ENCODE assay signal across 7 mouse cellular contexts in the genomic region with DNA sequence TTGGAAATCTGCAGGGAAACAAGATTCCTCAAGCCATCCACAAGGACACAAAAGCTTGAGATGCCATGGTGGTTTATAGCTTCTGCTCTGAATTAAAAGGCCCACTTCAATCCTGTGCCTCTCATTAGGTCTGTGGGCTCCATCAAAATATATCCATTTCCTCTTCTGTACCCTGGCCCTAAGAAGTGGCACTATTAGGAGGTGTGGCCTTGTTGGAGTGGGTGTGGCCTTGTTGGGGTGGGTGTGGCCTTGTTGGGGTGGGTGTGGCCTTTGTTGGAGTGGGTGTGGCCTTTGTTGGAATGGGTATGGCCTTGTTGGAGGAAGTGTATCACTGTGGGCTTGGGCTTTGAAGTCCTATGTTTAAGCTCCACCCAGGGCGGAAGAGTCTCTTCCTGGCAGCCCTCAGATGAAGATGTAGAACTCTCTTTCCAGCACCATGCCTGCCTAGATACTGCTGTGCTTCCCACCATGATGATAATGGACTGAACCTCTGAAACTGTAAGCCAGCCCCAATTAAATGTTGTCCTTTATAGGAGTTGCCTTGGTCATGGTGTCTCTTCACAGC.
A peak's percentile ranks its signal among the peaks of the same experiment; 100 is the strongest.
DNase-seq lines count a peak whose midpoint lies in the region; ATAC-seq and TF ChIP-seq lines count a peak whose summit lies in the region.
"Not testable (repeated sequence)": the region's sequence is repeated elsewhere in the genome, so short reads cannot be mapped to it uniquely, and the experiment has no call there.

No protein-coding gene starts in this region.

- H3K4me1 ChIP-seq in forebrain, embryonic 13.5 days, result peaks cover 14% of the 10 kb centered on the region; the same call in 1 of the 2 replicates
- not testable (repeated sequence) for H3K4me1 ChIP-seq in heart, embryonic 15.5 days (replicated peaks); limb, embryonic 13.5 days; lung, embryonic 16.5 days (replicated peaks; ENCODE audit: control insufficient read depth, insufficient read depth, low read length); midbrain, embryonic 16.5 days (ENCODE audit: control insufficient read depth, insufficient read depth, low read length); stomach, postnatal 0 days (replicated peaks; ENCODE audit: control insufficient read depth, insufficient read depth)

- H3K27ac ChIP-seq in forebrain, embryonic 13.5 days, result 0 out of 2 replicates have a peak overlapping the region, but pooled peaks have one; percentile 65
- H3K27ac ChIP-seq in heart, embryonic 15.5 days; limb, embryonic 13.5 days; lung, embryonic 16.5 days (ENCODE audit: low read length); midbrain, embryonic 16.5 days (ENCODE audit: low read length); stomach, postnatal 0 days (replicated peaks): not testable (repeated sequence)

- H3K9ac ChIP-seq in forebrain, embryonic 13.5 days; heart, embryonic 15.5 days; limb, embryonic 13.5 days; lung, embryonic 16.5 days (ENCODE audit: low read length); midbrain, embryonic 16.5 days (ENCODE audit: low read depth, low read length); stomach, postnatal 0 days (ENCODE audit: low read length): not testable (repeated sequence)

- peaks cover 53% of the 10 kb centered on the region for H3K36me3 ChIP-seq in forebrain, embryonic 13.5 days (ENCODE audit: poor library complexity, severe bottlenecking)
- H3K36me3 ChIP-seq in heart, embryonic 15.5 days, result peaks cover 52% of the 10 kb centered on the region
- H3K36me3 ChIP-seq in limb, embryonic 13.5 days, result peaks cover 48% of the 10 kb centered on the region
- H3K36me3 ChIP-seq in lung, embryonic 16.5 days (ENCODE audit: control insufficient read depth, insufficient read depth, low read length), result peaks cover 26% of the 10 kb centered on the region
- peaks cover 12% of the 10 kb centered on the region for H3K36me3 ChIP-seq in midbrain, embryonic 16.5 days (ENCODE audit: control insufficient read depth, insufficient read depth, low read length)
- peaks cover 13% of the 10 kb centered on the region for H3K36me3 ChIP-seq in stomach, postnatal 0 days (ENCODE audit: control insufficient read depth, insufficient read depth, low read length)

- 0 out of 2 replicates have a peak, but pooled peaks have one; percentile 19 for ATAC-seq in forebrain, embryonic 13.5 days
- peak; percentile 59 for ATAC-seq in heart, embryonic 15.5 days (replicated peaks; ENCODE audit: insufficient number of reproducible peaks, insufficient read depth, low FRiP score, low read depth)
- ATAC-seq in limb, embryonic 13.5 days (ENCODE audit: low FRiP score, low read depth), result peak; percentile 28; the same call in 1 of the 2 replicates
- ATAC-seq in lung, embryonic 16.5 days (ENCODE audit: low read depth), result 0 out of 2 replicates have a peak, but pooled peaks have one; percentile 12
- ATAC-seq in midbrain, embryonic 16.5 days, result 0 out of 2 replicates have a peak, but pooled peaks have one; percentile 52
- ATAC-seq in stomach, postnatal 0 days (ENCODE audit: low FRiP score, low TSS enrichment), result peak; percentile 77

- peak; percentile 75 to 77 for DNase-seq in B cell, adult 2 months
- DNase-seq in stomach, postnatal 0 days (ENCODE audit: low spot score), result peak; percentile 35

- WGBS in forebrain, embryonic 13.5 days, result 100% methylated on average over 1 of the region's 1 CpGs
- WGBS in heart, embryonic 15.5 days, result 86% methylated on average over 1 of the region's 1 CpGs
- 90% methylated on average over 1 of the region's 1 CpGs for WGBS in limb, embryonic 13.5 days
- 96% methylated on average over 1 of the region's 1 CpGs for WGBS in lung, embryonic 16.5 days
- 100% methylated on average over 1 of the region's 1 CpGs for WGBS in midbrain, embryonic 16.5 days
- 91% methylated on average over 1 of the region's 1 CpGs for WGBS in stomach, postnatal 0 days

- not testable (repeated sequence) for H3K9me3 ChIP-seq in forebrain, embryonic 13.5 days (replicated peaks); heart, embryonic 15.5 days (replicated peaks); lung, embryonic 16.5 days (ENCODE audit: control insufficient read depth, low read length); midbrain, embryonic 16.5 days (replicated peaks; ENCODE audit: control insufficient read depth, low read length, poor library complexity, severe bottlenecking); stomach, postnatal 0 days (ENCODE audit: control insufficient read depth, low read length)
- peaks cover 11% of the 10 kb centered on the region; the same call in 1 of the 2 replicates for H3K9me3 ChIP-seq in limb, embryonic 13.5 days

- not testable (repeated sequence) for H3K27me3 ChIP-seq in forebrain, embryonic 13.5 days; heart, embryonic 15.5 days; limb, embryonic 13.5 days; lung, embryonic 16.5 days (ENCODE audit: control insufficient read depth, insufficient read depth, low read depth, low read length); midbrain, embryonic 16.5 days (ENCODE audit: control insufficient read depth, insufficient read depth, low read depth, low read length); stomach, postnatal 0 days (ENCODE audit: control insufficient read depth, insufficient read depth, low read length)

- TF ChIP-seq CTCF in stomach, postnatal 0 days (IDR thresholded peaks at IDR 0.05; ENCODE audit: low read depth), result not testable (repeated sequence)

- H3K4me3 ChIP-seq in forebrain, embryonic 13.5 days; heart, embryonic 15.5 days; limb, embryonic 13.5 days; lung, embryonic 16.5 days (ENCODE audit: low read length); midbrain, embryonic 16.5 days (ENCODE audit: low read depth, low read length); stomach, postnatal 0 days (ENCODE audit: low read depth, low read length): not testable (repeated sequence)

- TF ChIP-seq EP300 in stomach, postnatal 0 days (optimal IDR thresholded peaks at IDR 0.05), result not testable (repeated sequence)

- not testable (repeated sequence) for H3K4me2 ChIP-seq in forebrain, embryonic 13.5 days; heart, embryonic 15.5 days; limb, embryonic 13.5 days (replicated peaks); lung, embryonic 16.5 days (ENCODE audit: low read depth, low read length); midbrain, embryonic 16.5 days (ENCODE audit: low read length); stomach, postnatal 0 days (replicated peaks; ENCODE audit: low read depth)

Comparison
In these comparisons a context has a peak if more than half of its experiments do, and no peak if none do; other contexts are left out.
1. ATAC-seq: peak in every context shown above with its lines; median percentile 77 in stomach, postnatal 0 days; 59 in heart, embryonic 15.5 days; 52 in midbrain, embryonic 16.5 days; 28 in limb, embryonic 13.5 days; 19 in forebrain, embryonic 13.5 days; 12 in lung, embryonic 16.5 days.